Mouse (Mus musculus): ENCODE data around the gene Olfr847.

The Olfr847 gene

DNA sequence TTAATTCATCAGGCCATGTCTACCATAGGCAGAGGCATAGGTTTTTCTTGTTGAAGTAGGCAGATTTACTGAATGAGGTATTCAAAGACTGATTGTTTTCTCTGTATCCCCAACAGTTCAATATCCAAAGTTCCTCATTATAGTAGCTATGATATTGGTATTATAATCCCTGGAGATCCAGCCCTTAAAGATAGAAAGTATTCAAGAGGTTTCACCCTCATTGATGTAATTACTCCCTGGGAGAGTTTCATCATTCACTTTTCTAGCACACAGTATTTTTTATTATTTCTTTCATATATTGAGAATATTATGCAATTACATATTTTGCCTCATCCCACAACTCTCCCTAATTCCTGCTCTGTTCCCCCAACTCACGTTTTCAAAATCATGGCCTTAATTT lies at the start of gene Olfr847:
Gene Olfr847, minus strand, starts transcription at position 101 of the 400 bp plus-strand sequence.
- no peak for DNase-seq (ENCODE audit: low spot score)

DNA sequence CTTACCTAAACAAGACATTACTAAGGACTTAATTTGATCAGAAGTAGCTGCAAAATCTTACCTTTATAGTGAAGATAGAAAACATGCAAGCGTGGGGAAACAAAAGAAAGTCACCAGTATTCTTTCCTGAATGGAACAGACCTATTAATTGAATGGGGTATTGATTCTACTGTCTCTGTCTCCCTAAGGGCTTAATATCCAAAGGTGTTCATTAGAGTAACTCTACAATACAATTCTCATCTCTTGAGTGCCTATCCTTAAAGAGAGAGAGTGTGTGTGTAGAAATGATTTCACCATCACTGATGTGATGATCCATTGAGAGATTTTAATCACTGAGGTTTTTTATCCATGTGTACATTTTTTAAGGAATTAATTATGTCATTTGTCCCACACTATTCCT lies 14.6 kb downstream of the Olfr847 start, which contains the start of gene Olfr846:
Gene Olfr846, minus strand, starts transcription at position 101 of the 400 bp plus-strand sequence.
- no peak for DNase-seq (ENCODE audit: low spot score)

DNA sequence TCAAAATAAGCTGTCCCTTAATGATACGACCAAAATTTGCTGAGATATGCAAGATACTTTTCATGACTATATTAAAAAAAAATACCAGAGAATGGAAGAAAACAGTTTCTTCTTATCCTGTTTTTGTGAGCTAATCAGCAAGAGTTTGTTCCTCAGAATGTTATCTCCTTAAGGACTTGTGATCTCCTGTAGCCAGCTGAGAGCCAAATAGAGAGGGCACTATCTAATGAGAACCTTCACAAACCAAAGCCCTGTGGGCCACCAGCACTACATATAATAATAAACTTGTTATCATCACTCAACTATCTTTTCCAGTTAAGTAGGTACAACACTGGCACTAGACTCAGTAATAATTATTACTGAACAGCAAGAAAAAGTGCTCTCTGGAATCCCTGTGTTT lies 42.3 kb downstream of the Olfr847 start, which contains the start of gene Olfr845:
Gene Olfr845, plus strand, starts transcription at position 301 of the 400 bp plus-strand sequence.
- DNase-seq (ENCODE audit: low spot score) = no peak
